Mouse (Mus musculus) granulocyte monocyte progenitor cell, adult 5-6 weeks (primary cell): ENCODE measurements around the gene Car5a. TPM values are rescaled to one million over a fixed set of nuclear protein-coding genes. Genes with fewer than 3 reads are reported as not detected.

Source experiments
- ATAC-seq: replicated peaks from 2 replicates; pipeline ENCODE4 v1.8.0; 2016; ENCODE audit warnings: mild to moderate bottlenecking, moderate TSS enrichment, inconsistent platforms; ENCODE audit not compliant: poor library complexity, severe bottlenecking
- total RNA-seq, 2 experiments: library from RNA; stranded (forward) in 1 of 2; stranded (reverse) in 1 of 2; fragments of 200-712, 200-1000 nt in 1 of 2; fragments of >200 nt in 1 of 2; fragmentation: Nextera tagmentation in 1 of 2; gene quantifications; 2 replicates each; pipeline ENCODE4 v1.2.3; 2014 to 2017

The Car5a gene
- total RNA-seq, 2 experiments from 2014 or later: not detected

- no peak for ATAC-seq
These were observed 13.7 kb upstream of the Car5a start for GRCm38 (mm10) chr8:121958395-121958794.

GRCm38 (mm10) chr8:121955825-121956500 lies 11.3 kb upstream of the Car5a start:
- ATAC-seq: peak; percentile 28; the same call in 1 of the 2 replicates

- no peak for ATAC-seq
These were observed 10.4 kb upstream of the Car5a start for GRCm38 (mm10) chr8:121954981-121955555.

- no peak for ATAC-seq
These were observed 9.3 kb upstream of the Car5a start for GRCm38 (mm10) chr8:121953821-121954545.

- 0 out of 2 replicates have a peak, but pooled peaks have one; percentile 3 for ATAC-seq
These were observed 8.1 kb upstream of the Car5a start for GRCm38 (mm10) chr8:121952800-121953199.

- ATAC-seq: no peak
These were observed 7.4 kb upstream of the Car5a start for GRCm38 (mm10) chr8:121952122-121952521.

- no peak for ATAC-seq
These were observed 6.9 kb upstream of the Car5a start for GRCm38 (mm10) chr8:121951656-121952009.

- no peak for ATAC-seq
These were observed 6.3 kb upstream of the Car5a start for GRCm38 (mm10) chr8:121950749-121951655.

GRCm38 (mm10) chr8:121949941-121950748 lies 5.4 kb upstream of the Car5a start:
- ATAC-seq: peak; percentile 69

- ATAC-seq: no peak
These were observed 4.6 kb upstream of the Car5a start, which contains the start of gene Banp for GRCm38 (mm10) chr8:121949222-121949800. Gene Banp, plus strand, starts transcription at chr8:121949750.

- ATAC-seq: no peak
These were observed 3.8 kb upstream of the Car5a start for GRCm38 (mm10) chr8:121948321-121949145.

GRCm38 (mm10) chr8:121947753-121948141 lies 3.0 kb upstream of the Car5a start:
- ATAC-seq: peak; percentile 39

GRCm38 (mm10) chr8:121947047-121947752 lies 2.5 kb upstream of the Car5a start:
- no peak for ATAC-seq

- no peak for ATAC-seq
These were observed 1.6 kb upstream of the Car5a start for GRCm38 (mm10) chr8:121946351-121946750.

- no peak for ATAC-seq
These were observed 988 bp downstream of the Car5a start for GRCm38 (mm10) chr8:121943716-121944115.

GRCm38 (mm10) chr8:121943057-121943540 lies 1.6 kb downstream of the Car5a start:
- ATAC-seq: no peak

GRCm38 (mm10) chr8:121938732-121939131 lies 6.0 kb downstream of the Car5a start:
- ATAC-seq: no peak

- ATAC-seq: no peak
These were observed 8.3 kb downstream of the Car5a start for GRCm38 (mm10) chr8:121936391-121936790.
